Mouse (Mus musculus) C3H10T1/2 (cell line): ENCODE results near the gene Atp2b4. TPM values are rescaled to one million over a fixed set of nuclear protein-coding genes. Genes with fewer than 3 reads are reported as not detected.

Experiments used
- polyA plus RNA-seq, 2 experiments: library from polyadenylated mRNA; unstranded; fragments of >200 nt; fragmentation: generic; extraction: Trizol; gene quantifications; one replicate each; pipeline ENCODE4 v1.2.1; 2012; ENCODE audit warnings: missing spikeins in 2 of 2

Gene Atp2b4
- polyA plus RNA-seq: under 1 TPM; under 0.01 to 0.13 TPM

DNA sequence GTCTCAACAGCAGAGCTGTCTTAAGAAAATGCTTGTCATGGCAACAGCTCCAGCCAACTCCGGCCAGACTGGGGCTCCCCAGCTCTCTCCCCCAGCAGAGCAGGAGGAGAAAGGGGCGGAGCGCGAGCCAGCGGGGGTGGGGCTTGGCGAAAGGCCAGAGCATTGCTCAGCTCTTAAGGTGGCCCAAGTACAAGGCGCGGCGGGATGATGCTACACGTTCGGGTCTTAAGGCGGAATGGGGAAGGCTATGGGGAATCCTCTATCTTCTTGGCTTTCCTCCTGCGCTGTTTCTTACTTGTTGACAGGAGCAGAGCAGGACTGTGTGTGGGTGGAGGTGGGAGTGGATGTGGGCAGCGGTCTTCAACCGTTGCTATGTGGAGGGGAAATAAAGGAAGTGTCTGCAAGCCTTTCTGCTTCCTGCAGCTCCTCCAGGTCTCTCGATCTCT lies at the start of gene Atp2b4:
Atp2b4 (minus strand) TSS at position 94 of the 446 bp plus-strand sequence.

DNA sequence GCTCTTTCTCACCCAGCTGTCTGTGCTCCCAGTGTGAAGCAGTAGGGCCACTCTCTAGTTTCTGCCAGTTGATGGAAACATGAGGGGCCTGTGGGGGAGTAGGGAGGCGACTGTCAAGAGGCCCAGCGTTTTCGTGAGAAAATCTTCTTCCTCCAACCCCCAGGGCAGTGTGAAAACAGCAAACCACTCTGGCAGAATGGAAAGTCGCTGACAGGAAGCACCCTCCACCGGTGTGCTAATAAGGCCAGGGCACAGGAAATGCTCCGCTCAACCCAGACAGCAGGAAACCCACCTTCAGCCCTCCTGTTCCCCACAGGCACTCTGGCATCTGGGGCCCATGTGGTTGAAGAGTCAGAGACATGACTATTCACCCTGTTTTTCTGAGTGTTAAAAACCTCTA lies 110.9 kb downstream of the Atp2b4 start, which contains the start of gene Lax1:
Lax1 (minus strand) TSS at position 212 of the 400 bp plus-strand sequence.

DNA sequence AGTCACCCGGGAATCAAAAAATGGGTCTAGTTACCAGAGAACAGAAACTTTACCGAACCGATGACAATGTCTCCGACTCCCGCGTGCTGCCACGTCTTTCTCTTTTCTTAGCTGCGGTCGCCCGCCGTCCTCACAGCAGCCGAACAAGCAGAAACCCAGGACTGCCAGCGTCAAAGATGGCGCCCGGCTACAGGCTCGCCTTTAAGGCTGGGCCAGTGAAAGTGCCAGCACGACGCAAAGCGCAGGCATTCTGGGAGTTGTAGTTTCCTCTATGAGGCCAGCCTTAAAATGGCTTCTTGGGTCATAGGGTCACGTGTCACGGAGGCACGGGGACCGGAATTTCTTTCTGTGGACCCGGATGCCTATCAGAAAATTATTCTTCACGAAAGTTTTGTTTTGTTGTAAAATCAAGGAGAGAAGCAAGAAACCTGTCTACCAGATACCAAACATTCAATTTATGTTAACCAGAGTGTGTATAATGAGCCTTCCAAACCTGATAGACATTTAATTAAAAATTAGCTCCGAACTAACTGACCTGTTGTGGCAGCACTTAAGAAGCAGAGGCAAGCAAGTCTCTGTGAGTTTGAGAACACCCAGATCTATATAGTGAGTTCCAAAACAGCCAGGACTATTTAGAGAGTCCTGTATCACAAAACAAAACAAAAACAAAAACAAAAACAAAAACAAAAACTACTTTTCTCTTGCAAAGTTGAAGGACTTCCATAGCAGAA lies 139.5 kb downstream of the Atp2b4 start, which contains the start of gene Gm38394:
Gm38394 (minus strand) TSS at position 116 of the 731 bp plus-strand sequence.

DNA sequence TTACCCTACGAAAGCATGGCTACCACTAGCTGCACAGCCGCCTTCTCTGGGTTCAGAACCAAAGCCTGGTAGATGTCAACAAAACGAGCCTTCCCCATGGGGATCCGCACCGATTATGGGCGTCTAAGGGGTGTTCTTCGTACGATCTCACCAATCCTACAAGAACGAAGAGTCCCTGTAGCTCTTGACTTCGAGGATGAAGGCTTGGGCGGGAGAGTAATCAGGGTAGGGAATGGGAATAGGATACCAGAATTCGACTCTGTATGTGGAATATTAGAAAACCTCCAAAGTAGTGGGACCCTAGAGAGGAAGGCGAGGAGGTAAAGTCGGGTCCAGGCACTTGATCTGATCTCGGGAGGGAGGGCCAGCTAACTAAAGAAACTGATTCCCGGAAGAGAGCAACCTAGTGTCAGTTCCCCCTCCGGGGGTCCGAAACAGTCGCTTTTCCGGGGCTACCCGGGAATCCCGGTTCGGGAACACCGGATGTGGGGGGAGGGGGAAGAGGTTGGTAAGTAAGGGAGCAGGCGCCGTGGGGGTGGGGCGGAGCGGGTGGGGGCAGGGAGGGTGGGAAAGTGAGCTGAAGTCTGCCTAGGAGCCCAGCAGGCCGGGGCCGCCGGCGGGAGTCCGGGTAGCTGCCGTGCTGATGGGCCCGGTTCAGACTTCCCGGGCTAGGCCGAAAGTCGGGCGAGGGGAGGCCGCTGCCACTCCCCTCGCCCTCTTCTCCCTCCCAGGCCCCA lies 140.2 kb downstream of the Atp2b4 start, which contains the start of gene Zbed6:
Zbed6 (minus strand) TSS at position 420 of the 737 bp plus-strand sequence.

Other genes starting within 250 kb of the Atp2b4 start
- gene Snrpe, start 190.8 kb downstream of the Atp2b4 start, polyA plus RNA-seq: 100 to 1,000 TPM; 169 to 265 TPM
- gene Zbed6, start 140.2 kb downstream of the Atp2b4 start, polyA plus RNA-seq: 1 to 10 TPM in 1 of 2 experiments, under 1 TPM in 1; 0.08 to 1.2 TPM
- under 1 TPM; 0.04 to 0.96 TPM for gene Gm38394, start 139.7 kb downstream of the Atp2b4 start, polyA plus RNA-seq
- not detected for gene Lax1, start 110.9 kb downstream of the Atp2b4 start, polyA plus RNA-seq
- under 1 TPM; 0.02 to 0.24 TPM for gene Optc, start 107.0 kb upstream of the Atp2b4 start, polyA plus RNA-seq
- gene Prelp, start 120.4 kb upstream of the Atp2b4 start, polyA plus RNA-seq: 10 to 100 TPM in 1 of 2 experiments, 1 to 10 TPM in 1; 1.4 to 65.5 TPM
- gene Fmod, start 236.2 kb upstream of the Atp2b4 start, polyA plus RNA-seq: 1 to 10 TPM in 1 of 2 experiments, under 1 TPM in 1; 0.01 to 4.6 TPM